Mouse (Mus musculus) kidney, adult 10 weeks (tissue): ENCODE measurements around the gene Ifnk. TPM values are rescaled to one million over a fixed set of nuclear protein-coding genes. Genes with fewer than 3 reads are reported as not detected.

ENCODE experiments used
- polyA plus RNA-seq: library from polyadenylated mRNA; stranded (reverse); fragments of 350-450 nt; fragmentation: Illumina TruSeq; extraction: RNeasy Lipid Tissue Mini Kit (QIAGEN cat#74804); gene quantifications from one replicate; pipeline ENCODE4 v1.2.3, GENCODE M21; 2014; ENCODE audit warnings: low read depth, low replicate concordance

The Ifnk gene
- not detected for polyA plus RNA-seq

DNA sequence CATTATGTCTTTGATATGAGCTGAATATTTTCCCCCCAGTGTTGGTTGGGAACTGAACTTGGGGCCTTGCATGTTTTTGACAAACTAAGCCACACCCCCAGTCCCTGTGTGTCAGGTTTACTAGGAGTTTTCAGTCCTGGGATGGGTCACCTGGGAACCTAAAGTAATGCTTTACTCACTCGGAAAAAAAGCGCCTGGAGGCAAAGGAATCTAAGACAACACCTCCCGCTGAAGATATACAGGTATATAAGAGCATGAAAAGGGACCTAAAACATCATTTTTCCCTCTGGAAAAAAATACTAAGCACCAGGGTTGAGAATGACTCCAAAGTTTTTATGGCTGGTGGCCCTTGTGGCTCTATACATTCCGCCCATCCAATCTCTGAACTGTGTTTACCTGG, at the start of gene Ifnk:
TSS of gene Ifnk (plus strand) at position 301 of the 400 bp plus-strand sequence.

GRCm38 (mm10) chr4:35156751-35157611, 5.1 kb downstream of the Ifnk start, which contains the start of gene Mob3b:
Mob3b (minus strand) TSS chr4:35157484.

Other genes with a start within 250 kb of the Ifnk start
- gene Mob3b, start 5.4 kb downstream of the Ifnk start, polyA plus RNA-seq: 23.9 TPM
- gene C9orf72, start 74.1 kb downstream of the Ifnk start, polyA plus RNA-seq: 14.8 TPM